Mouse (Mus musculus): ENCODE measurements around the gene Palm2. TPM values are rescaled to one million over a fixed set of nuclear protein-coding genes. Genes with fewer than 3 reads are reported as not detected.

Gene Palm2
- total RNA-seq, 2 experiments from 2014 or later = 48.6 to 57.0 TPM

DNA sequence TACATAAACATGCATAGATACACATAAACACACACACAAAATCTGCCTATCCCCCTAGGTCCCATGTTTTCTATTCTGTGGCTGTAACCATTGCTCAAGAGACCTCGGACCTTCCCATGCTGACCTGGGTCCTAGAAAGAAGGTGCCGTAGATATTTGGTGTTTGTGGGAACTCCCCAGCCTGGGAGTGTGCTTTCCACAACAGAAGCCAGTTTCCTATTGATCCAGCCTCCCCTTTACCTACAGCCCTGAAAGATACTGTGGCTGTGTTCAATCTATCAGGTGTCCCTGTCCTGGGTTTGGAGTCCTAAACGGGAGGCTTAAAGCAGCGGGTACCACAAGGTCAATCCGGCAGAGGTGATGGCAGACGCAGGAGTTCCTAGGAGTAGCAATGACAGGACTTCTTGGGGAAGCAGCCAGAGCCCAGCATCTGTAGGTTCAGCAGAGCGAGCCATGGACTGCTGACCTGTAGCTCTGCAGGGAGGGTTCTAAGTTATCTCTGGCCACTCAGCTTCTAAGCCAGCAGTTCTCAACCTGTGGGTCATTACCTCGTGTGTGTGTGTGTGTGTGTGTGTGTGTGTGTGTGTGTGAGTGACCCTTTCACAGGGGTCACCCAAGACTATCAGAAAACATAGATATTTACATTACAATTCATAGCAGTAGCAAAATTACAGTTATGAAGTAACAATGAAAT is 79.3 kb downstream of the Palm2 start:
- DNase-seq (ENCODE audit: low spot score in 2 of 2) = no peak

DNA sequence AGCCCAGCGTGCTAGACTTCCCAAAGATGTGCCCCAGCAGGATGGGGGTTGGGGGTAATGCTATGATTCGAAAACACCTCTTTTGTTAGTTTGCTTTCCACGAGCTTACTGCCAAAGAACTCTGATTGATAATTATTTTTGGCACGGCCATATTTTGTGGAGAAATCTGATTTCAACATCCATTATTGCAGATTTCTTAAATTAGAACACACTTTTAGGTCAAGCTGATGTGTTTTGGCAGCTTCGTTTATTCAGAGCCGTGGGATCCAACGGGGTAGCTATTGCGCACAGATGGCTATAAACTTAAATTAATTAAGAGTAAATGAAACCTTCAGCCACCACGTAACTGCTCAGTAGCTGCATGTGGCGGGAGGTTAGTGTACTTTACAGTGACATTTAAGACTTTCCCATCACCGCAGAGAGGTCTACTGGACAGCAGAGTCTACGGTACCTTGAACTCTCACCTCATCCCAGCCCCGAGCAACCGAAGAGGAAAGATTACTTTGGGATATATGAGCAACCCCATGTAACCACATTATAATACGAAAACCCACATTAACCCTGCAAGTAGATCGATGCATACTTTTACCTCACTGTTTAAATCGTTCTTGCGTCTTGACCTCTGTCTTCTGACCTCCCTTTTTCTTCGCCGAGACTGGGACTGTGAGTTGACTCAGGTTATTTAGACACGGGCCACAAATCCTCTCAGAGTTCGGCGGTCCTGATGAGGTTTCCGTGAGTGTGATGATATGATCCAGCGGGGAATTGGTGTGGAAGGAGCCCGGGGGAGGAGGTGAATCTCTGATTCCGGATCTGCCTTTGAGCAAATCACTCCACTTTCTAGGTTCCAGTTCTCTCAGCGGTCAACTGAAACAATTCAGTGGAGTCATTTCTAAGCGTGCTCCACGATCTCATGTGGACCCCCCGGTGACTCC is 80.2 kb downstream of the Palm2 start:
- peak in 1 of 2 experiments; percentile 23 for DNase-seq (ENCODE audit: low spot score in 2 of 2)

DNA sequence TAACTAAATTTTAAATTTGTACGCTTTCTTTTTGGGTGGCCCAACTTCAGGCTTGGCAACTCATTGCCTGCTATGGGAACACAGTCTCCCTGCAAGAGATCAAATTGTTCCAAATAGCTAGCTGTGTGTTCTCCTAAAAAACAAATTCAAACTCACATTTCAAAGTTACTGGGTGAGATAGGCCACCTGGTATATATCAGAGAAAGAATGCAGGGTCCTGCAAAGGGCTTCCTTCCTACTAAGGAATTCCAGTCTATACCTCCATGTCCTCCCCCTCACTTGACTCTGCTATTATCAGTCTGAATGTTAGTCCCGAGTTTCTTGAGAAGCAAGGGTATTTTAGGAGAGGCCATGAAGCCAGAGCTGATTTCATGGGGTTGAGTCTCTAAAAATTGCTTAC is 81.3 kb downstream of the Palm2 start:
- peak in 1 of 2 experiments; percentile 24 for DNase-seq (ENCODE audit: low spot score in 2 of 2)

DNA sequence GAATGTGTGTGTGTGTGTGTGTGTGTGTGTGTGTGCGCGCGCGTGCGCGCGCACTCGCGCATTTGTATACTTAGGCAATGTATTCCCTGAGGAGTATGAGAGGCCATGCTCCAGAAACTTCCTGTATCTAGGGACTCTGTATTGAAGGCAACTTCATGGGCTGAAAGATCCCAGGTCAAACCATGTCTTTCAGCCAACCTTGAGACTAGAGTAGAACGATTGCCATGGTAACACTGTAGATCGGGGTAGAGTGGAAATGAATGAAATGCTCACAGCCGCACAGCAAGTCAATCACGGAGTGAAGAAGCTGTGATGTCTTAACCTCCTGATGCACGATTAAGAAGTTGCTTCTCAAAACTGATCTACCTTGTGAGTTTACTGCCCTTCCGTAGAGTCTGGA is 89.4 kb downstream of the Palm2 start:
- no peak for DNase-seq (ENCODE audit: low spot score in 2 of 2)

DNA sequence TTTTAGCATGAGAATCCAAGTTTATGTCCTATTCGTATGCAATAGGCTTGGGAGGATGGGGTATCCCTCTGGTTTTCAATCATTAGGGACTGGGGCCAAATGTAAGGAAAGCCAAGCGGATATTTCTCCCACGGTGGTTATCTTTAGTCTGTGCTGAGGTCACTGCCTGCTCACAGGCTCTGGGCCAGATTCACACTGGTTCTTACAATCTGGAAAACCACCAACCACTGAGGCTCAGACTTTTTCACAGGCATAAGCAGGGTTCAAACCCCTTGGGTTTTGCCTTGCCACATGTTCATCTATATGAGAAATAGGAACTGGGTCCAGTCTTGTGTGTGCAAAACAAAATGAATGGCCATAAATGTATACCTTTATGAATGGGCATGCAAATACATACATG is 90.4 kb downstream of the Palm2 start:
- DNase-seq (ENCODE audit: low spot score in 2 of 2) = no peak

DNA sequence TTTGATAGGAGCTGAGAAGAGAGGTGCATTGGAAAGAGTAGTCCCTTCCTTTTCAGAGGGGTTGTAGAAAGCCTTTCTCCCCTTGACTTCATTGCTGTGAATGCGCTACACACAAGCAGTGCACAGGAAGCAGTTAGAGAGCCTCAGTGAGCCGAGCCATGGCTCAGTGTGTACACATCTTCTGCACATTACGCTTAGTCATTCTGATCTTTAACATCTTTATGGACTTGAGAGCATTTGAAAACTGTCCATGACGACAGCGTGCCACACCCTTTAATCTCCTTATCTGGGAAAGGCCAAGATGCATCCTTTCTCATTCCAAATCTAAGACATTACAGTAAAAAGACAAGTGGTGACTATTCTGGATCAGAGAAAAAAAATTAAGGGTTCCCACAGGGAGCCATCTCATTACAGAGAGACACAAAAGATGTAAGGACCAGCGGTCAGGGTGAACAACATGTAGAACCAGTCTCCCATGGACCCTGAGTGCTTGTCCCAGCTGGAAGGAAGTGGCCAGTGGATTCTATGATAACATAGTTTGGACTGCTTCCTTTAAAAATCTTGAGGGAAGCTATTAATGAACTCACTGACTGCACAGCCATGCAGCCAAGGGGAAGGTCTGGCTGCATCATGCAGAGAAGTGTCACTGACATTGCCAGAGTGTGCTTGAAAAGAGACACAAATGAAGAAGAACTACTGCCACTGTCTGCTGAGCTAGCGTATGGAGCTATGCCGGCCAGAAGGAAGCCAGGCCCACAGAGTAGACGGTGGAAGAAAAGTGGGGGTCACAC is 91.4 kb downstream of the Palm2 start:
- no peak for DNase-seq (ENCODE audit: low spot score in 2 of 2)

DNA sequence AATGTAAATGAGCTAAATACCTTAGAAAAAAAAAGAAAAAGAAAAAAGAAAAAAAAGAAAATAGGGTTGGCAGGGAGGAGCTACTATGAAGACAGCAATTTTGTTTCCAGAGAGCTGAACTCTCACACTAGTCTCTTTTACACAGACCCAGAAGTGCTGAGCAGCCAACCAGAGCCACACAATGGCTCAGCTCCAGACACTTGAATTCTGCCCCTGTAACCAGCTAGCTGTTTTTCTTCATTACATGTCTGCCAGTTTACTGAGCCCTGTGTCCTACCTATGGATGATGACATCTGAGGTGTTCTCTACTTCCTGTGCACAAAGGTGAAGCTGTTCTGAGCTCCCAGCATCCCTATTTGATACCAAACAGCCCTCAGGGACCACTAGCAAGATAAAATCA is 94.2 kb downstream of the Palm2 start:
- no peak for DNase-seq (ENCODE audit: low spot score in 2 of 2)

DNA sequence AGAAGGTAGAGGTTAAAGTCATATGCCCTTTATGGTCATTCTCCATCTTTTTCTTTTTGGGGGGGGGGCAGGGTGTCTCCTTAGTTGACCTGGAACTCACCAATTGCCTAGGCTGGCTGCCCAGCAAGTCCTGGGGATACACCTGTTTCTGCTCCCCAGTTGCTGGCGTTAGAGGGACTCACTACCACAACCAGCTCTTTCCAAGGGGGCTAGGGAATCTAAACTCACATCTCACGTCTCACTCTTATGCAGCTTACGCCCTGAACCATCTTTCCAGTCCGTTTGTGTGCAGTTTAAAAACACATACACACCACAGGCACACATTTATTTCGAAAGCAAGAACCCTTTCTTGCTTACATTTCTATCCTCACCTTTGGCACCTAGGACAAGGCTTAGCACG is 99.6 kb downstream of the Palm2 start:
- no peak for DNase-seq (ENCODE audit: low spot score in 2 of 2)

DNA sequence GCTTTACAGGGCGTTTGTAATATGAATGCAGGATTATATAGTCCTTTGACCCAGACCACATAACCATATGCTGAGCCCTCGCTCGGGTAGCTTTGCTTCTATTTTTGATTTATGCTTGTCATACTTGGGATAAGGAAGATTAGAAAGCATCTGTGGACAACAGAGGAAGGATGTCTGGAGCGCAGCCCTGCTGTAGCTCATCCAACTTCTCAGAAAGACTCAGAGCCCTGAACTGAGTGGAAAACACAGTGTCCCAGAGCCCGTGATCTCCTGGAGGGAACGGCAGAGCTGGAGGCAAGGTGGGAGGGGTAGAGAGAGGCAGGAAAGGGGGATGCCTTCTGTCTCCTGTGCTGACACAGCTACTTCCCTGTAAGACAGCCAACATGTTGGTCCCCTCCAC is 100.2 kb downstream of the Palm2 start:
- no peak for DNase-seq (ENCODE audit: low spot score in 2 of 2)

DNA sequence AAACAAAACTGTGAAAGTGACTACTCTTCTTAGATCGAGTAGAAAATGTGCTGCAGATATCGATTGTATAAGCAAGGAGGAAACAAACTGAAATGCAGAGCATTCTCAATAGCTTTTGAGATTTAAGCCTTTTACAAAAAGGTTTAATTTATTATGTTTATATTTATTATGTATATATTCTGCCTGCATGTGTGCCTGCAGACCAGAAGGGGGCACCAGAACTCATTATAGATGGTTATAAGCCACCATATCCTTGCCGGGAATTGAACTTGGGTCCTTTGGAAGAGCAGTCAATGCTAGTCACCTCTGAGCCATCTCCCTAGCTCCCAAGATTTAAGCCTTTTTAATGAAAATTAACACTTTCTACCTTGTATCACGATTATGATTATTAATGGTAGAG is 101.0 kb downstream of the Palm2 start:
- DNase-seq (ENCODE audit: low spot score in 2 of 2) = no peak

DNA sequence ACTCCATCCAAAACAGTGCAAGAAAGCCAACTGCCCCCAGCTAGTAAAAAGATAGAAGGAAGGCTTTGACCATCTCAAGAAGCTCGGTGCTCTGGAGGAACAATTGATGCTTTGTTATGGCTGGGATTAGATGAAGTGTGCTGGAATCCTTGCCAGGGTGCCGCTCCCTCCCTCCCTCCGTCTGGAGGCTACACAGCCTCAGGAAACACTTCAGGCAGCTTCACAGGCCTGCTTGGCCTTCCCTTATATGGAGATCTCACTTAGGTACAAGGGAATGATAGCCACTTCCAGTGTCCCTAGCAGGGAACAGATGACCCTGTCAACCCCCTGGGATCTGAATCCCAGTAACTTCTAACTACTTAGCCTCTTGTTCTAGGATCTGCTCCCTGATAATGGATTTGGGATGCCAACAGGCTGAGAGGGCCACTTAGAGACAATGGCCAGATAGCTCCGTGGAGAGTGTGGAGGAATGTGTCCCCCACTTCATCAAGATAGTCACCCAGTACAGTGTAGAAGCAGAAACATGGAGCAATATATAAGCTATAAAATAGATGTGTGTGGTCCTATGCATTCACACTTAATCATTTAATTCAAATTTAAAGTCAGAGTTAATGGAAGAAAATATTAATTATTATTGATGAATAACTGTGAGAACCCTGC is 104.1 kb downstream of the Palm2 start:
- no peak for DNase-seq (ENCODE audit: low spot score in 2 of 2)

DNA sequence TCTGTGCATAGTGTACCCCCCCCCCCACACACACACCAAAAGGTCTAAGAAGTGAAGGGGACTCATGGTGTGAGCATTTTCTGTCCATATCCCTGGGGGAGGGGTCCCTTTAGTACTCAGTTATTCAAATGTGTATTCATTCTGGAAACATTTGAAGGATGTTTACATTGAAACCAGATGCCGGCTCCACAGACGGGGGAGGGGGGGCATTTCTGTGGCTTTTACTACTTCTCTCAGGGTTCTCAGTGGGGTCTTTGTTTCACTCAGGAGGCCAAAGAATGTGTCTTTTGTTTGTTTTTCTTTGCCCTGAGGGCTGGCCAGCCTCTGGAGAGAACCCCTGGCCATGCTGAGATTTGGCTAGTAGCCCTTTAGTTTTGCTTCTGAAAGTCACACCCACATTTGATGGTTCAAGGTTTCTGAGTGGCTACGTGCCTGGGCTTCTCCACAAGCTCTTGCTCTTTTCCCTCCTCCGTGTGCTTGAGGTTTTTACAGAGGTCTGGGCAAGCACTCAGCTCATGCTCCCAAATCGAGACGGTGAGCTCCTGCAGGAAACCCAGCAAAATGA is 109.7 kb downstream of the Palm2 start:
- DNase-seq (ENCODE audit: low spot score in 2 of 2) = peak in 1 of 2 experiments; percentile 30

DNA sequence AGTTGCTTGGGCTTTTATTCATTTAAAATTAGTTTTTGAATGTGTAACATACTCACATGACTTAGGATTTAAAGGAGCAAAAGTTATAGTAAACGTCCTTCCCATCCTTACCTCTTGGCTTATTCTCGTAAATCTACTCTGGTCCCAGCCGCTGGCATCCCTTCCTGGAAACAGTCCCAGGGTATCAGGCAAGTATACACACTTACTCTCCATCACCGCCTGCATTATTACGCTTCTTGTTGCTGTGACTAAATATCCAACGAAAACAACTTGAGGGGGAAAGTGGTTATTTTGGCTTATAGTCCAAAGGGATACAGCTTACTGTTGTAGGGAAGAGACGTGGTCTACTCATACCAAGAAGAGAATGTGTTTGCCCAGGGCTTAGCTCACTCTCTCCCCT is 113.7 kb downstream of the Palm2 start:
- no peak for DNase-seq (ENCODE audit: low spot score in 2 of 2)

DNA sequence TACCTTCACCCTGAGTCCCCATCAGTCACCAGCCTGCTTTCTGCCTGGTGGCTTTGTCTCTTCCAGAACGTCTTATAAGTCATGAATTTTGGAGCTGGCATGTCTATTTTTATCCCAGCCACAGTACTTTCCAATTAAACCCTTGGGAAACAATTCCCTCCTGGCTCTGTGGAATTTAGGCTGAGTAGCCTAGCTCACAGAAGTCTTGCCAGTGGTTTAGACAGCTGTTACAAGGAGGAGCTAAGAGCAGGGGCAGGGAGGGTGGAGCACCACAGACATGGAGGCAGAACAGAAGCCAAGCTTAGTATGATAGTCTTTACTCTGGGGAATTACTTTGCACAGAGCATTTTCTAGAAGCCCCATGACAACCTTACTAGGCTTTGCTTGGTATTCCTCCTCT is 116.2 kb downstream of the Palm2 start:
- no peak for DNase-seq (ENCODE audit: low spot score in 2 of 2)

DNA sequence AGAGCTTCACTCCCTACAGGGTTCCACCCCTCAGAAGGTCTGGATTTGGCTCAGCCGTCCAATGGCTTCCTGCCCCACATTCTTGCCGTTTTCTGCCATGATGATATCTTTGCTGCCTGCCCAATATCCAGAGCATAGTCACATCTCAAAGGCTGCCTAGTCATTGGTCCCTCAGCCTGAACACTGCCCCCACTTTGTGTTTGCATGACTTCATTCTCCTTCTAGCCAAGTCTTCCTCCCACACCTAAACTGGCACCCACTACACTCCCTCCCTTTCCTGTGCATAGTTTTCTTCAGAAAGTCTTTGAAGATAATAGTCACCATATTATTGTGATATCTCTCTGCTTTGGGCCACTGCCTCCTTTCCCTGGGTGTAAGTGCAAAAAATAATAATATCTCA is 123.1 kb downstream of the Palm2 start:
- DNase-seq (ENCODE audit: low spot score in 2 of 2) = no peak

DNA sequence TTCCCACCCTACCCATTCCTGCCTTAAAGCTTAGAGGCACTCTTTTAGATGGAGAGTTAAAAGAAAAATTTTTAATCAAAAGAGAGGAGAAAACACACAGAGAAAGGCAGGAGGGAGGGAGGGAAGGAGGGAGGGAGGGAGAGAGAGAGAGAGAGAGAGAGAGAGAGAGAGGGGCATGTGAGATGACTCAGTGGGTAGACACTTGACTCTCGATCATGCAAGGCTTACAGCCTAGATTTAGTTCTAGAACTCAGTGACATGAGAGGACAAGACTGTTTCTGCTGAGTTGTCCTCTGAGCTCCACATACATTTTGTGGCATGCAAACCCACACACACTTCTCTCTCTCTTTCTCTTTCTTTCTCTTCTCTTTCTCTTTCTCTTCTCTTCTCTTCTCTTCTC is 125.4 kb downstream of the Palm2 start:
- DNase-seq (ENCODE audit: low spot score in 2 of 2) = no peak

DNA sequence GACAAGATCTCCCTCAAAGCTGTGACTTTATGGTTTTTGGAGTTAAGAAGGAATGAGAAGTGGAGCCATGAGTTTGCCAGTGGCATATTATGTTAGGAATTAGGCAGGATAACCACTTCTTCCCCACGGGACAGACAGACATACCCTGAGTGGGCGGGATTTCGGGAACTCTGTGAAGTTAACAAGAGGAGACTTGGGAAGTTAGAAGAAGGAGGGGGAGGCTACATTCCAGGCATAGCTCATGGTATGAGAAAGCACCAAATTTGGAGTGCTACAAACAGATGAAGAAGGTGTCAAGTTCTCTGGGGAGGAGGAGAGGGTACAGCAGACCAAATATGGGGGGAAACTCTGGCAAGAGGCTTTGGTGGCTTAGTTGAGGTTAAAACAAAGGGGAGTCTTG is 126.0 kb downstream of the Palm2 start:
- no peak for DNase-seq (ENCODE audit: low spot score in 2 of 2)

DNA sequence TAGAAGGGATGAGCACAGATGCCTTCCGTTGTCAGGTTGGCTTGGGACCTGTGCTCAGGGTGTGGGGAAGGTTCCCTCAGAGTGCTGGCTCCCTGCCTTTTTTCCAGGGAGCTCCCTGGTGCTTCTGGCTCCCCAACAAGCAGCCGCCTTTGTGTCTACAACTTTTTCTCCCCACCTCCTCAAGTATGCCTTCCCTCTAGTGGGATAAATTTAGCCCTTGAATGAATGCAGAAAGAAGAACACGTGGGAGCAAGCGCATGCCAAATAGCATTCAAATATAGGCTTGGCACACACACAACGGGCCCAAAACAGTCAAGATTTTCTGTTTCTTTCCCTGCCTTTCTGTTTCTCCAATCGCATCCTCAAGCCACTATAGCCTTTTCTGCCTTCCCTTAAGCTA is 127.0 kb downstream of the Palm2 start:
- DNase-seq (ENCODE audit: low spot score in 2 of 2) = peak in 1 of 2 experiments; percentile 42

DNA sequence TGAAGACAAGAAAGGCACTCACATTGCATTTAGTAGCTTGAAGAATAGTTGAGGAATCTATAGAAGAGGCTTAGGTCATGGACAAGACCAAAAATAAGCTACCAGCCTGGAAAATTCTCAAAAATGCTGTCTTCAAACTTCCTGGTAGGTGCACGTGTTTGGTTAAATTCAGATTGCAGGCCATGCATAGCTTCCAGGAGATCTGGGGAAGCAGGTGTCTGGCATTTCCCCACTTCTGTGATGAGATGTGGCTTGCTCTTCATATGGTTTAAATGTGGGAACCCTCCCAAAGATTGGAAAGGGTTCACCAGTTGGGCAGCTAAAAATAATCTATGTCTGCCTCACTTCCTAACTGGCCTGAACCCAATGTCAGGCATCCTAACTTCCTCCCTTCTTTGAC is 131.2 kb downstream of the Palm2 start:
- DNase-seq (ENCODE audit: low spot score in 2 of 2) = no peak

DNA sequence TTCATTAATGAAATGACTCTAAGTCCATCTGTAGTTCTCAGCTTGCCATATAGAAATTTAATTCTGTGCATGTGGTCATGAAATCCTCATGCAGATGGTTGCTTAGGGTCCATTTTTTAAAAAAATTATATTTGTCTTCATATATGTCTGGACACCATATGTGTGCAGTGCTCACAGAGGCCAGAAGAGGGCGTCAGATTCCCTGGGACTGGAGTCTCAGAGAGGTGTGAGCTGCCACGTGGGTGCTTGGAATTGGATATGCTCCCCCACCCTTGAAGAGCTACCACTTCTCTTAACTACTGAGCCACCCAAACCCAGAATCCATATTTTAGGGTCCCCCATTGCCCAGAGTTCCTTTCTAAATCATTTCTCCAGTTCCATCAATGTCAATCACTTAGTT is 131.8 kb downstream of the Palm2 start:
- no peak for DNase-seq (ENCODE audit: low spot score in 2 of 2)

DNA sequence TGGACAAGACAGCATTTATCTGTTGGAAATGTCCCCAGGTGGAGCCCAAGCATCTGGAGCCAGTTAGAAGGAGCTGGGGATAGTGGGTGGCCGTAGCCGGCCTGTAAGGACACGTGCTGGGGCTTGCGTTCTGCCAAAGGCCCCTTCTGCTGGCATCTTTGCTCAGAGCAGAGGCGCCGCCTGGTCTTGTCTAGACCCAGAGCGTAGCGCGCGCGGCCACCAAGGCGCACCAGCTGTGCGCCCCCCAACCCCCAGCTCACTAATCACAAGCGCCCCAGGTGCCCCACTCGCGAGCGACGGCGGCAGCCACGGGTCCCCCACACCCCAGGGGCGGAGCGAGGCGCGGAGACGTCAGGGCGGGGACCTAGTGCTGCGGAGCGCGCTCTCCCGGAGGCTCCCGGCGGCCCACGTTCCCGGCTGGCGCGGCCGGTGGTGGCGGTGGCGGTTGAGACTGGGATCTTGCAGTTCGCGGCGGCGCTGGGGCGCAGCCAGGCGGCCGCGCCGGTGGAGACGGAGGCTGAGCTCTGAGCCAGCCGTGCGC is 133.7 kb downstream of the Palm2 start, which contains the start of gene Pakap:
TSS of gene Pakap (plus strand) at position 514 of the 541 bp plus-strand sequence.
- peak; percentile 58 to 62 for DNase-seq (ENCODE audit: low spot score in 2 of 2)

Data from layer of hippocampus, postnatal 14 days (tissue).